Mouse (Mus musculus) CH12.LX (cell line): ENCODE results near the gene Kif12.

Experiments used
- BHLHE40 ChIP-seq: IDR thresholded peaks from 2 replicates; pipeline ENCODE4 v1.6.1; 2011; ENCODE audit warnings: mild to moderate bottlenecking, low read depth, low read length, improper control_type of control experiment
- CHD1 ChIP-seq: IDR thresholded peaks from 2 replicates; pipeline ENCODE4 v1.6.1; 2012; ENCODE audit warnings: low read depth, low read length, improper control_type of control experiment, inconsistent platforms
- CTCF ChIP-seq, 2 experiments: IDR thresholded peaks in 1 of 2; conservative IDR thresholded peaks in 1 of 2; 2 replicates each; pipeline ENCODE4 v1.5.1; 2011 to 2012; ENCODE audit warnings: low read depth in 2 of 2, low read length in 2 of 2, improper control_type of control experiment in 1 of 2, inconsistent platforms in 1 of 2, mild to moderate bottlenecking in 1 of 2, moderate library complexity in 1 of 2
- ELF1 ChIP-seq: IDR thresholded peaks from 2 replicates; pipeline ENCODE4 v1.6.1; 2014; ENCODE audit warnings: low read depth, mild to moderate bottlenecking, inconsistent platforms, low read length, improper control_type of control experiment
- EP300 ChIP-seq: IDR thresholded peaks from 2 replicates; pipeline ENCODE4 v1.6.1; 2011; ENCODE audit warnings: low read length, improper control_type of control experiment
- MAZ ChIP-seq: IDR thresholded peaks from 2 replicates; pipeline ENCODE4 v1.6.1; 2012; ENCODE audit warnings: low read depth, mild to moderate bottlenecking, inconsistent platforms, low read length, improper control_type of control experiment, moderate library complexity
- MEF2A ChIP-seq: IDR thresholded peaks from 2 replicates; pipeline ENCODE4 v1.6.1; 2014; ENCODE audit warnings: low read depth, mild to moderate bottlenecking, inconsistent platforms, low read length, improper control_type of control experiment, borderline replicate concordance
- MYC ChIP-seq: IDR thresholded peaks from 2 replicates; pipeline ENCODE4 v1.6.1; 2011; ENCODE audit warnings: low read depth, mild to moderate bottlenecking, improper control_type of control experiment, low read length
- POLR2A ChIP-seq: IDR thresholded peaks from 2 replicates; pipeline ENCODE4 v1.6.1; 2011; ENCODE audit warnings: low read depth, mild to moderate bottlenecking, improper control_type of control experiment, low read length
- TCF12 ChIP-seq: IDR thresholded peaks from 2 replicates; pipeline ENCODE4 v1.6.1; 2014; ENCODE audit warnings: low read depth, mild to moderate bottlenecking, inconsistent platforms, low read length, improper control_type of control experiment
- UBTF ChIP-seq: IDR thresholded peaks from 2 replicates; pipeline ENCODE4 v1.6.1; 2012; ENCODE audit warnings: low read depth, mild to moderate bottlenecking, inconsistent platforms, low read length, improper control_type of control experiment, moderate library complexity
- ZKSCAN1 ChIP-seq: IDR thresholded peaks from 2 replicates; pipeline ENCODE4 v1.6.1; 2012; ENCODE audit warnings: low read depth, inconsistent platforms, low read length, improper control_type of control experiment, borderline replicate concordance
- ZMIZ1 ChIP-seq: IDR thresholded peaks from 2 replicates; pipeline ENCODE4 v1.6.1; 2012; ENCODE audit warnings: low read depth, mild to moderate bottlenecking, inconsistent platforms, low read length, improper control_type of control experiment

DNA sequence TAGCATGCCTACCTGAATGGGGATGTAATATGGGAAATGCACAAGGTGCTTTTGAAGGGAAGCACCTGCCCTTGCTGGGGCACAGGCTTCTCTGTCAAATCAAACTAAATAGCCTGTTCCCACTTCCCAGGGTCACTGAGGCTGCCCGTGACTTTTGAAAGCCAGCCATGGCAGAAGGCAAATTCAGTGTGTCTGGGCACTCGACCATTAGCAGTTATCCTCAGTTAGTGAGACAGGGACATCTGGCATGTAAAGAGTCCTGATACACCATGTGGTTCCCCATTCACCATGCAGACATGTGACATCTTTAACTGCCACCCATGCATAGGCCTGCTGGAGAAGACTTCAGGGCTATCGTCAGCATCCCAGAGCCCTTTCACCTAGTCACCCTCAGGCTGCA lies 47.1 kb upstream of the Kif12 start:
- no peak for TF ChIP-seq CTCF (conservative IDR thresholded peaks at IDR 0.05 in 1 of 2, IDR thresholded peaks at IDR 0.05 in 1 of 2; ENCODE audit: low read depth in 2 of 2, low read length in 2 of 2)
- TF ChIP-seq ZMIZ1 = no peak
- no peak for TF ChIP-seq POLR2A
- TF ChIP-seq CHD1 = no peak
- no peak for TF ChIP-seq ELF1
- TF ChIP-seq ZKSCAN1 = no peak
- TF ChIP-seq EP300 = no peak
- no peak for TF ChIP-seq UBTF
- TF ChIP-seq TCF12 = no peak
- no peak for TF ChIP-seq MEF2A
- no peak for TF ChIP-seq MAZ
- TF ChIP-seq MYC = no peak
- TF ChIP-seq BHLHE40 = no peak
